Mouse (Mus musculus) liver, adult 2 months (tissue): ENCODE results near the gene Cdh13. TPM values are rescaled to one million over a fixed set of nuclear protein-coding genes. Genes with fewer than 3 reads are reported as not detected.

ENCODE experiments used
- DNase-seq: peaks from one replicate; pipeline ENCODE4 v3.0.0-alpha.2; 2011; ENCODE audit warnings: low read depth, low spot score; ENCODE audit errors: extremely low read depth
- H3K27ac ChIP-seq: fragments of 200-500 bp; replicated peaks from 2 replicates; pipeline ENCODE4 v1.5.1; 2012; ENCODE audit warnings: low read depth, mild to moderate bottlenecking, control low read depth, inconsistent platforms, low read length; ENCODE audit not compliant: insufficient read depth
- H3K27me3 ChIP-seq: fragments of 200-500 bp; 2 replicates; pipeline ENCODE4 v1.6.1; 2012; ENCODE audit warnings: mild to moderate bottlenecking, moderate library complexity, low read length, inconsistent platforms; ENCODE audit not compliant: control insufficient read depth, insufficient read depth
- H3K36me3 ChIP-seq: fragments of 200-500 bp; 2 replicates; pipeline ENCODE4 v1.6.1; 2012; ENCODE audit warnings: low read length, inconsistent platforms; ENCODE audit not compliant: control insufficient read depth, insufficient read depth
- H3K4me1 ChIP-seq: fragments of 200-500 bp; 2 replicates; pipeline ENCODE4 v1.6.1; 2011; ENCODE audit warnings: low read length; ENCODE audit not compliant: control insufficient read depth, insufficient read depth
- H3K4me3 ChIP-seq: fragments of 200-500 bp; 2 replicates; pipeline ENCODE4 v1.5.1; 2011; ENCODE audit warnings: low read depth, mild to moderate bottlenecking, control low read depth, low read length, moderate library complexity; ENCODE audit not compliant: insufficient read depth
- H3K79me2 ChIP-seq: fragments of 200-500 bp; 2 replicates; pipeline ENCODE4 v1.6.1; 2012; ENCODE audit warnings: inconsistent platforms, mild to moderate bottlenecking, low read length, moderate library complexity; ENCODE audit not compliant: control insufficient read depth, insufficient read depth
- H3K9ac ChIP-seq: fragments of 200-500 bp; 2 replicates; pipeline ENCODE4 v1.6.1; 2012; ENCODE audit warnings: low read depth, mild to moderate bottlenecking, control low read depth, inconsistent platforms, low read length
- CTCF ChIP-seq: fragments of 200-500 bp; IDR thresholded peaks from 2 replicates; pipeline ENCODE4 v1.5.1; 2011; ENCODE audit warnings: low read depth, low read length, control low read depth
- POLR2A ChIP-seq: fragments of 200-500 bp; IDR thresholded peaks from 2 replicates; pipeline ENCODE4 v1.6.1; 2011; ENCODE audit warnings: low read length, control low read depth; ENCODE audit not compliant: insufficient read depth; ENCODE audit errors: extremely low read depth
- WGBS: fragments of 180-500 bp; shearing (Covaris S2); methylation state at CpG from one replicate; pipeline ENCODE4 v1.1.7; 2018; 5-methylcytosine and 5-hydroxymethylcytosine counted together
- polyA plus RNA-seq: library from polyadenylated mRNA; depleted of rRNA; stranded (reverse); fragments of >200 nt; gene quantifications from 2 replicates; pipeline ENCODE4 v1.2.3, GENCODE M21; 2012
- total RNA-seq: library from RNA; depleted of rRNA; stranded (reverse); fragments of >200 nt; gene quantifications from 2 replicates; pipeline ENCODE4 v1.2.3, GENCODE M21; 2014

Cdh13 gene
- total and polyA plus RNA-seq, 2 experiments, result 1.5 to 2.1 TPM

DNA sequence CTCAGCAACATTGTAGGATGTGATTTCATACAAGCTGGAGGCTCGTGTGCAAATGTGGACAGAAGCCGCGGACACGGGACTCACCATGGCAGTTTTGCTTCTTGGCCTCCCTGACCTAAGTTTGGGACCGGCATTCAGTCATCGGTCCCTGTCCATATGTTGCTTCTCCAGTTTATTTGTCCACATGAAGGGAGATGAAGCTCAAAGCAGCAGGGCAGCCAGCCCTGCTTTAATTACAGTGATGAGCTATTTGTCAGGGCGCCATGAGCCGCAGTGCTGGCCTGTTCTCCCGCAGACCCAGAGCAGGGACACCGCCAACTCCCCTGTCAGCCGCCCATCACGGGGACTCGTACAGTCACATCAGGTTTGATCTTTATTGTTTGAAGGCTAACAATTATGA is 502.1 kb downstream of the Cdh13 start:
- Histone ChIP-seq H3K27ac (no peak overlapping the region), H3K79me2 (no peaks in the 10 kb centered on the region), H3K4me3 (no peak overlapping the region), H3K27me3 (no peaks in the 10 kb centered on the region), H3K36me3 (no peaks in the 10 kb centered on the region), H3K4me1 (no peaks in the 10 kb centered on the region), H3K9ac (no peak overlapping the region)
- 85% methylated on average over 13 of the region's 13 CpGs for WGBS
- TF ChIP-seq CTCF (no peak), POLR2A (no peak)
- no peak for DNase-seq

- no peaks in the 10 kb centered on the region for H3K27me3 ChIP-seq
- TF ChIP-seq POLR2A (no peak), CTCF (no peak)
- H3K4me3 ChIP-seq, result no peak overlapping the region
- no peak overlapping the region for H3K27ac ChIP-seq
- DNase-seq, result no peak
- H3K9ac ChIP-seq, result no peak overlapping the region
- no peaks in the 10 kb centered on the region for H3K36me3 ChIP-seq
- H3K4me1 ChIP-seq, result no peaks in the 10 kb centered on the region
- H3K79me2 ChIP-seq, result no peaks in the 10 kb centered on the region
- WGBS, result 82% methylated on average over 7 of the region's 7 CpGs
These were observed 506.1 kb downstream of the Cdh13 start for GRCm38 (mm10) chr8:118789649-118790048.

DNA sequence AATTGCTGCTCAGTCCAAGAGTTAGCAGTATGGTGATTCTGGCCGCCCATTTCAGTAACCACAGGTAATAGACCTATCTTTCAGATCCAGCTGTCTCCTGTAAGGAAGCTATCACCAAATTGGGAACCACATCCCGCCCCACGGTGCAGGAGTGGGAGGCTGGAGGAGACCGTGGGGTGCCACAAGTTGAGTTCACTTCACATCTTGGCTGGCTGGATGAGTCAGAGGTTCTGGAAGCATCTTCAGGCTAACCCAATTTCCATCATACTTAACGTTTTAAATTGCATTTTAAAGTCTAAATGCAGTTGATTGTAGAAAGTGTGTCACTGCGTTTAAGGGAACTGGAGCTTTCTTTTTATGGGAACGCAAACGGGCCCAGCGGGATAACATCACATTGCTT is 511.4 kb downstream of the Cdh13 start:
- Histone ChIP-seq H3K27ac (no peak overlapping the region), H3K9ac (no peak overlapping the region), H3K4me3 (no peak overlapping the region), H3K36me3 (no peaks in the 10 kb centered on the region), H3K4me1 (no peaks in the 10 kb centered on the region), H3K79me2 (no peaks in the 10 kb centered on the region), H3K27me3 (no peaks in the 10 kb centered on the region)
- 79% methylated on average over 9 of the region's 9 CpGs for WGBS
- DNase-seq, result no peak
- no peak for TF ChIP-seq POLR2A

- WGBS, result 70% methylated on average over 7 of the region's 7 CpGs
- H3K79me2 ChIP-seq, result no peaks in the 10 kb centered on the region
- DNase-seq, result no peak
These were observed 513.0 kb downstream of the Cdh13 start for GRCm38 (mm10) chr8:118796491-118796890.

GRCm38 (mm10) chr8:118797127-118797526 is 513.6 kb downstream of the Cdh13 start:
- Histone ChIP-seq H3K79me2 (no peaks in the 10 kb centered on the region), H3K27me3 (no peaks in the 10 kb centered on the region), H3K27ac (no peak overlapping the region), H3K9ac (no peak overlapping the region), H3K36me3 (no peaks in the 10 kb centered on the region), H3K4me1 (no peaks in the 10 kb centered on the region), H3K4me3 (no peak overlapping the region)
- DNase-seq, result no peak
- WGBS, result 82% methylated on average over 3 of the region's 3 CpGs
- TF ChIP-seq CTCF, result no peak

More at GRCm38 (mm10) chr8:118796491-118796890, 513.0 kb downstream of the Cdh13 start:
- TF ChIP-seq POLR2A (no peak), CTCF (no peak)
- no peak overlapping the region for H3K27ac ChIP-seq
- H3K36me3 ChIP-seq, result no peaks in the 10 kb centered on the region
- no peak overlapping the region for H3K4me3 ChIP-seq
- no peaks in the 10 kb centered on the region for H3K4me1 ChIP-seq
- H3K9ac ChIP-seq, result no peak overlapping the region
- H3K27me3 ChIP-seq, result no peaks in the 10 kb centered on the region

DNA sequence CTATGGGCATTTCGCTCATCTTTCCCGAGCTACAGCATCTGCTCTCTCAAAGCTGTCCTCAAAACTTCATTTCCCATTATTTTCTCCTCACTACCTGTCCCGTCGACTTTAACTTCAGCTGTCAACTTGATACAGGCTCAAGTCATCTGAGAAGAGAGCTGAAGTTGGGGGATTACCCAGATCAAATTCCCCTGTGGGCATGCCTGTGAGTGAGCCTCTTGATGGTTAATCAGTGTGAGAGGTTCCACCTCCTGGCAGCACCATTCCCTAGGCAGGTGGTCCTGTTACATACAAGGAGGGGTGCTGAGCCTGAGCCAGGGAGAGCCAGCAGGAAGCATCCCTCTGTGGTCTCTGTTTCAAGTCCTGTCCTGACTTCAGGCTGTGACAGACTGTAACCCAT is 519.6 kb downstream of the Cdh13 start:
- no peak overlapping the region for H3K27ac ChIP-seq
- H3K9ac ChIP-seq, result no peak overlapping the region
- TF ChIP-seq CTCF (no peak), POLR2A (no peak)
- DNase-seq, result no peak
- H3K4me1 ChIP-seq, result no peaks in the 10 kb centered on the region
- H3K79me2 ChIP-seq, result no peaks in the 10 kb centered on the region
- WGBS, result 82% methylated on average over 4 of the region's 4 CpGs
- H3K36me3 ChIP-seq, result no peaks in the 10 kb centered on the region
- no peaks in the 10 kb centered on the region for H3K27me3 ChIP-seq
- H3K4me3 ChIP-seq, result no peak overlapping the region
